8 mouse cellular contexts compared by ENCODE assay signal in genomic region chr2:4555221-4555631, GRCm38 (mm10).
DNase-seq lines count a peak whose midpoint lies in the region.

No protein-coding gene starts in this region.

- peak; percentile 58 for DNase-seq in 416B (ENCODE audit: low read depth)
- peak; percentile 49 for DNase-seq in MN1 (ENCODE audit: low spot score)
- peak; percentile 76 for DNase-seq in heart, adult 8-10 months (ENCODE audit: low spot score)
- DNase-seq in kidney, postnatal 4 days = peak; percentile 45 to 66
- peak; percentile 52 for DNase-seq in skeletal muscle tissue, adult 2 months (ENCODE audit: low read depth, low spot score)
- no peak for DNase-seq in right cerebral cortex, postnatal 4 days
- DNase-seq in cerebellum, adult 9-11 months = no peak
- no peak for DNase-seq in cerebellum, adult 11-12 months

Comparison
In these comparisons a context has a peak if more than half of its experiments do, and no peak if none do; other contexts are left out.
1. DNase-seq: peak in 416B (single experiment), MN1 (single experiment), heart, adult 8-10 months (single experiment), kidney, postnatal 4 days (2 of 2) and skeletal muscle tissue, adult 2 months (single experiment); none in right cerebral cortex, postnatal 4 days (single experiment), cerebellum, adult 9-11 months (single experiment) and cerebellum, adult 11-12 months (single experiment).